Mouse (Mus musculus) lung, postnatal 36 days (tissue): ENCODE results near the gene Tmem256.
A peak's percentile ranks its signal among the peaks of the same experiment; 100 is the strongest.

Source experiments
- DNase-seq: peaks from one replicate; pipeline ENCODE4 v3.0.0; 2022; ENCODE audit warnings: mixed read lengths

Tmem256 gene

GRCm38 (mm10) chr11:69837952-69838713 is at the start of gene Tmem256:
Gene Tmem256, plus strand, starts transcription at chr11:69838514.
- DNase-seq = peak; percentile 98

- no peak for DNase-seq
Measured at GRCm38 (mm10) chr11:69789431-69789830, 48.9 kb upstream of the Tmem256 start.

- DNase-seq = no peak
Measured at GRCm38 (mm10) chr11:69791420-69791819, 46.9 kb upstream of the Tmem256 start.

- DNase-seq = no peak
Measured at GRCm38 (mm10) chr11:69793429-69793828, 44.9 kb upstream of the Tmem256 start.

GRCm38 (mm10) chr11:69795168-69795982 is 42.9 kb upstream of the Tmem256 start, which contains the start of gene Chrnb1:
Gene Chrnb1, minus strand, starts transcription at chr11:69795943.
- peak; percentile 99 for DNase-seq

GRCm38 (mm10) chr11:69795983-69796435 is 42.3 kb upstream of the Tmem256 start:
- DNase-seq = no peak

GRCm38 (mm10) chr11:69797924-69798323 is 40.4 kb upstream of the Tmem256 start:
- DNase-seq = no peak

GRCm38 (mm10) chr11:69799394-69800137 is 38.7 kb upstream of the Tmem256 start:
- DNase-seq = no peak

- DNase-seq = no peak
Measured at GRCm38 (mm10) chr11:69800138-69800391, 38.2 kb upstream of the Tmem256 start.

GRCm38 (mm10) chr11:69800392-69801197 is 37.7 kb upstream of the Tmem256 start:
- peak; percentile 56 for DNase-seq

GRCm38 (mm10) chr11:69801379-69801977 is 36.8 kb upstream of the Tmem256 start, which contains the start of gene Fgf11:
Gene Fgf11, minus strand, starts transcription at chr11:69801857.
- DNase-seq = no peak

- peak; percentile 91 for DNase-seq
Measured at GRCm38 (mm10) chr11:69802648-69803105, 35.6 kb upstream of the Tmem256 start.

- no peak for DNase-seq
Measured at GRCm38 (mm10) chr11:69803328-69803727, 35.0 kb upstream of the Tmem256 start.

- DNase-seq = peak; percentile 84
Measured at GRCm38 (mm10) chr11:69803786-69804651, 34.3 kb upstream of the Tmem256 start.

- DNase-seq = peak; percentile 53
Measured at GRCm38 (mm10) chr11:69804652-69804940, 33.7 kb upstream of the Tmem256 start.

- peak; percentile 87 for DNase-seq
Measured at GRCm38 (mm10) chr11:69804972-69805909, 33.1 kb upstream of the Tmem256 start, which contains the start of gene Tmem102. Gene Tmem102, minus strand, starts transcription at chr11:69805624.

- no peak for DNase-seq
Measured at GRCm38 (mm10) chr11:69806378-69806777, 31.9 kb upstream of the Tmem256 start.

- no peak for DNase-seq
Measured at GRCm38 (mm10) chr11:69807641-69808040, 30.7 kb upstream of the Tmem256 start.

- no peak for DNase-seq
Measured at GRCm38 (mm10) chr11:69810280-69810679, 28.0 kb upstream of the Tmem256 start.

- DNase-seq = no peak
Measured at GRCm38 (mm10) chr11:69815155-69815554, 23.2 kb upstream of the Tmem256 start, which contains the start of gene Gm39566. Gene Gm39566, minus strand, starts transcription at chr11:69815298.
